Mouse (Mus musculus) urinary bladder, postnatal 25 days (tissue): ENCODE data around the gene Gapt.
"Not testable (repeated sequence)": the region's sequence is repeated elsewhere in the genome, so short reads cannot be mapped to it uniquely, and the experiment has no call there.

ENCODE experiments used
- DNase-seq: peaks from one replicate; pipeline ENCODE4 v3.0.0; 2022; ENCODE audit warnings: low spot score

Gene Gapt

GRCm38 (mm10) chr13:110356941-110357340 is at the start of gene Gapt:
Gene Gapt (minus strand): TSS chr13:110357199.
- DNase-seq, result no peak

GRCm38 (mm10) chr13:110406152-110406551 is 49.2 kb upstream of the Gapt start:
- no peak for DNase-seq

- not testable (repeated sequence) for DNase-seq
Observed at GRCm38 (mm10) chr13:110404686-110405085, 47.7 kb upstream of the Gapt start.

GRCm38 (mm10) chr13:110404059-110404458 is 47.1 kb upstream of the Gapt start:
- DNase-seq, result no peak

- DNase-seq, result no peak
Observed at GRCm38 (mm10) chr13:110401877-110402276, 44.9 kb upstream of the Gapt start.

GRCm38 (mm10) chr13:110401443-110401842 is 44.4 kb upstream of the Gapt start:
- no peak for DNase-seq

GRCm38 (mm10) chr13:110398513-110399270 is 41.7 kb upstream of the Gapt start:
- DNase-seq, result no peak

GRCm38 (mm10) chr13:110397750-110398149 is 40.8 kb upstream of the Gapt start:
- DNase-seq, result no peak

- no peak for DNase-seq
Observed at GRCm38 (mm10) chr13:110395916-110396685, 39.1 kb upstream of the Gapt start.

- peak; percentile 22 for DNase-seq
Observed at GRCm38 (mm10) chr13:110395179-110395794, 38.3 kb upstream of the Gapt start.

- peak; percentile 96 for DNase-seq
Observed at GRCm38 (mm10) chr13:110394291-110395178, 37.5 kb upstream of the Gapt start, which contains the start of gene Plk2. Gene Plk2 (plus strand): TSS chr13:110395046.

GRCm38 (mm10) chr13:110392631-110393030 is 35.6 kb upstream of the Gapt start:
- no peak for DNase-seq

- DNase-seq, result peak; percentile 65
Observed at GRCm38 (mm10) chr13:110392210-110392609, 35.2 kb upstream of the Gapt start.

- DNase-seq, result no peak
Observed at GRCm38 (mm10) chr13:110384514-110384913, 27.5 kb upstream of the Gapt start.

- no peak for DNase-seq
Observed at GRCm38 (mm10) chr13:110382447-110382901, 25.5 kb upstream of the Gapt start.

- DNase-seq, result no peak
Observed at GRCm38 (mm10) chr13:110369673-110370072, 12.7 kb upstream of the Gapt start.

GRCm38 (mm10) chr13:110368556-110369040 is 11.6 kb upstream of the Gapt start:
- peak; percentile 31 for DNase-seq

- no peak for DNase-seq
Observed at GRCm38 (mm10) chr13:110367961-110368555, 11.1 kb upstream of the Gapt start.

GRCm38 (mm10) chr13:110366477-110366876 is 9.5 kb upstream of the Gapt start:
- DNase-seq, result no peak

- DNase-seq, result no peak
Observed at GRCm38 (mm10) chr13:110363722-110364121, 6.7 kb upstream of the Gapt start.

- DNase-seq, result no peak
Observed at GRCm38 (mm10) chr13:110351051-110351450, 5.9 kb downstream of the Gapt start.
